Mouse (Mus musculus) forebrain, embryonic 15.5 days (tissue): ENCODE measurements around the gene Prr29. TPM values are rescaled to one million over a fixed set of nuclear protein-coding genes. Genes with fewer than 3 reads are reported as not detected.
A peak's percentile ranks its signal among the peaks of the same experiment; 100 is the strongest.

Experiments
- ATAC-seq: fragments of 200-750 bp; cut with Nextera tagmentation; replicated peaks from 2 replicates; pipeline ENCODE4 v1.8.0; 2017; ENCODE audit warnings: mild to moderate bottlenecking, moderate TSS enrichment, moderate library complexity
- H3K27ac ChIP-seq: fragments of 300-500 bp; sonication (generic); replicated peaks from 2 replicates; pipeline ENCODE4 v1.5.1; 2015; ENCODE audit warnings: mild to moderate bottlenecking, inconsistent platforms
- H3K27me3 ChIP-seq: fragments of 300-500 bp; sonication (generic); 2 replicates; pipeline ENCODE4 v1.6.1; 2015; ENCODE audit warnings: inconsistent platforms
- H3K36me3 ChIP-seq: fragments of 300-500 bp; sonication (generic); 2 replicates; pipeline ENCODE4 v1.6.1; 2015; ENCODE audit warnings: mild to moderate bottlenecking, inconsistent platforms
- H3K4me1 ChIP-seq: fragments of 300-500 bp; sonication (generic); 2 replicates; pipeline ENCODE4 v1.6.1; 2015; ENCODE audit warnings: inconsistent platforms
- H3K4me2 ChIP-seq: fragments of 300-500 bp; sonication (generic); replicated peaks from 2 replicates; pipeline ENCODE4 v1.6.1; 2015; ENCODE audit warnings: mild to moderate bottlenecking, inconsistent platforms
- H3K4me3 ChIP-seq: fragments of 300-500 bp; sonication (generic); 2 replicates; pipeline ENCODE4 v1.5.1; 2015; ENCODE audit warnings: mild to moderate bottlenecking, inconsistent platforms
- H3K9ac ChIP-seq: fragments of 300-500 bp; sonication (generic); replicated peaks from 2 replicates; pipeline ENCODE4 v1.6.1; 2015; ENCODE audit warnings: mild to moderate bottlenecking, inconsistent platforms
- H3K9me3 ChIP-seq: fragments of 300-500 bp; sonication (generic); 2 replicates; pipeline ENCODE4 v1.6.1; 2016; ENCODE audit warnings: inconsistent platforms
- WGBS: fragments of 180-500 bp; shearing (Covaris S2); methylation state at CpG from one replicate; pipeline ENCODE4 v1.1.7; 2015; ENCODE audit warnings: mixed read lengths; 5-methylcytosine and 5-hydroxymethylcytosine counted together
- polyA plus RNA-seq: library from polyadenylated mRNA; unstranded; fragments of >200 nt; fragmentation: Nextera tagmentation; extraction: Ambion mirVana; gene quantifications from 2 replicates; pipeline ENCODE4 v1.2.1, GENCODE M21; 2015

Gene Prr29
- polyA plus RNA-seq, 1 experiment from 2014 or later, result not detected

- Histone ChIP-seq H3K4me3 (no peak overlapping the region), H3K36me3 (peaks cover 11% of the 10 kb centered on the region), H3K9me3 (no peaks in the 10 kb centered on the region), H3K27ac (no peak overlapping the region), H3K27me3 (no peaks in the 10 kb centered on the region), H3K4me2 (no peak overlapping the region), H3K9ac (no peak overlapping the region), H3K4me1 (no peaks in the 10 kb centered on the region)
- WGBS, result 89% methylated on average over 2 of the region's 2 CpGs
- ATAC-seq, result no peak
Observed at GRCm38 (mm10) chr11:106417860-106418259, 52.6 kb downstream of the Prr29 start.

GRCm38 (mm10) chr11:106418622-106419196 lies 53.4 kb downstream of the Prr29 start:
- ATAC-seq, result peak; percentile 57; the same call in 1 of the 2 replicates
- Histone ChIP-seq H3K9ac (no peak overlapping the region), H3K4me2 (no peak overlapping the region)

GRCm38 (mm10) chr11:106419262-106420102 lies 54.2 kb downstream of the Prr29 start:
- Histone ChIP-seq H3K4me2 (no peak overlapping the region), H3K27ac (no peak overlapping the region), H3K4me1 (no peaks in the 10 kb centered on the region), H3K4me3 (no peak overlapping the region), H3K9me3 (no peaks in the 10 kb centered on the region), H3K9ac (no peak overlapping the region), H3K27me3 (no peaks in the 10 kb centered on the region), H3K36me3 (peaks cover 7% of the 10 kb centered on the region)
- 83% methylated on average over 9 of the region's 9 CpGs for WGBS
- no peak for ATAC-seq

More at GRCm38 (mm10) chr11:106418622-106419196, 53.4 kb downstream of the Prr29 start:
- H3K36me3 ChIP-seq, result peaks cover 11% of the 10 kb centered on the region
- no peaks in the 10 kb centered on the region for H3K9me3 ChIP-seq
- H3K27ac ChIP-seq, result no peak overlapping the region
- 41% methylated on average over 4 of the region's 4 CpGs for WGBS
- no peaks in the 10 kb centered on the region for H3K4me1 ChIP-seq
- H3K4me3 ChIP-seq, result no peak overlapping the region
- no peaks in the 10 kb centered on the region for H3K27me3 ChIP-seq

GRCm38 (mm10) chr11:106425201-106425600 lies 59.9 kb downstream of the Prr29 start:
- no peak overlapping the region for H3K4me3 ChIP-seq
- no peaks in the 10 kb centered on the region for H3K9me3 ChIP-seq
- no peak for ATAC-seq
- no peak overlapping the region for H3K4me2 ChIP-seq
- H3K9ac ChIP-seq, result no peak overlapping the region
- H3K4me1 ChIP-seq, result no peaks in the 10 kb centered on the region
- H3K36me3 ChIP-seq, result peaks cover 9% of the 10 kb centered on the region
- H3K27me3 ChIP-seq, result no peaks in the 10 kb centered on the region
- WGBS, result 95% methylated on average over 5 of the region's 5 CpGs
- H3K27ac ChIP-seq, result no peak overlapping the region

GRCm38 (mm10) chr11:106426447-106426846 lies 61.2 kb downstream of the Prr29 start:
- no peak for ATAC-seq
- Histone ChIP-seq H3K4me1 (no peaks in the 10 kb centered on the region), H3K27ac (no peak overlapping the region), H3K27me3 (no peaks in the 10 kb centered on the region), H3K9ac (no peak overlapping the region), H3K9me3 (no peaks in the 10 kb centered on the region), H3K4me2 (no peak overlapping the region), H3K36me3 (peaks cover 9% of the 10 kb centered on the region), H3K4me3 (no peak overlapping the region)
- 93% methylated on average over 4 of the region's 4 CpGs for WGBS

Other genes starting within 250 kb of the Prr29 start
- 0.74 and 1.3 TPM in 2 replicates for gene Gm10840, start 204.6 kb upstream of the Prr29 start, polyA plus RNA-seq
- gene Limd2, start 204.6 kb upstream of the Prr29 start, polyA plus RNA-seq, result 222 and 233 TPM in 2 replicates
- 30.1 and 32.2 TPM in 2 replicates for gene Strada, start 163.3 kb upstream of the Prr29 start, polyA plus RNA-seq
- gene Ccdc47, start 149.1 kb upstream of the Prr29 start, polyA plus RNA-seq, result 88.5 and 97.6 TPM in 2 replicates
- gene Ddx42, start 148.5 kb upstream of the Prr29 start, polyA plus RNA-seq, result 102 and 103 TPM in 2 replicates
- gene Ftsj3, start 109.4 kb upstream of the Prr29 start, polyA plus RNA-seq, result 39.2 and 39.7 TPM in 2 replicates
- 274 and 283 TPM in 2 replicates for gene Psmc5, start 109.3 kb upstream of the Prr29 start, polyA plus RNA-seq
- gene Smarcd2, start 92.5 kb upstream of the Prr29 start, polyA plus RNA-seq, result 12.7 and 13.2 TPM in 2 replicates
- 0.08 and 0.10 TPM in 2 replicates for gene Tcam1, start 88.8 kb upstream of the Prr29 start, polyA plus RNA-seq
- gene Gh, start 63.6 kb upstream of the Prr29 start, polyA plus RNA-seq, result not detected in 2 replicates
- gene Cd79b, start 50.7 kb upstream of the Prr29 start, polyA plus RNA-seq, result 0.56 and 0.77 TPM in 2 replicates
- gene Scn4a, start 12.2 kb upstream of the Prr29 start, polyA plus RNA-seq, result not detected in 2 replicates
- gene Icam2, start 22.6 kb downstream of the Prr29 start, polyA plus RNA-seq, result 11.3 and 13.9 TPM in 2 replicates
- 5.5 and 6.9 TPM in 2 replicates for gene Ern1, start 122.4 kb downstream of the Prr29 start, polyA plus RNA-seq
- gene Tex2, start 248.0 kb downstream of the Prr29 start, polyA plus RNA-seq, result 14.0 and 15.2 TPM in 2 replicates